Mouse (Mus musculus): ENCODE results near the gene Rpl39.

DNA sequence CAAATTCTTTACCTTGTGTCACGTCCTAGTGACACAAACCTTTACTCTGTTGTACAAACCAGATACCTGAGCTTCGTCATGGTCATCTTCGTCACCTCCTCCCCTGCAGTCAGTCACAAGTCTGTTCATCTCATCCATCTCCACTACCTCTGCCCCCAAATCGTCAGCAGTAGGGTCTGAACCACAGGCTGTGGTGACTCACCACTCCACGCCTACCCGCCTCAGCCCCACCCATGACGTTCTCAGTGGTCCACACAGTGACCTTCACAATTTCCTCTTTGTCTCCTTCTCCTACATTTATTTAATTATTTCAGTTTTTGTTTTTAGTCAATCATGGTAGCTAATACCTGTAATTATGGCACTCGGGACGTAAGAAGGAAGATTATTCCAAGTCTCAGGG lies 21.3 kb downstream of the Rpl39 start:
- TF ChIP-seq POLR2A (IDR thresholded peaks at IDR 0.05; ENCODE audit: borderline replicate concordance, extremely low read depth, low read depth, low read length) = no peak
- TF ChIP-seq CTCF (IDR thresholded peaks at IDR 0.05; ENCODE audit: insufficient read depth, low read length) = no peak
